Mouse (Mus musculus) forebrain, embryonic 16.5 days (tissue): Measurements from ENCODE around the gene Nectin4. TPM values are rescaled to one million over a fixed set of nuclear protein-coding genes. Genes with fewer than 3 reads are reported as not detected.

Source experiments
- ATAC-seq: fragments of 200-750 bp; cut with Nextera tagmentation; 2 replicates; pipeline ENCODE4 v1.8.0; 2017; ENCODE audit warnings: mild to moderate bottlenecking, moderate library complexity
- H3K27ac ChIP-seq: fragments of 300-500 bp; sonication (generic); 2 replicates; pipeline ENCODE4 v1.5.1; 2014; ENCODE audit warnings: low read length, control low read depth
- H3K27me3 ChIP-seq: fragments of 300-500 bp; sonication (generic); replicated peaks from 2 replicates; pipeline ENCODE4 v1.6.1; 2014; ENCODE audit warnings: low read length; ENCODE audit not compliant: control insufficient read depth, insufficient read depth
- H3K36me3 ChIP-seq: fragments of 300-500 bp; sonication (generic); 2 replicates; pipeline ENCODE4 v1.6.1; 2014; ENCODE audit not compliant: control insufficient read depth, insufficient read depth
- H3K4me1 ChIP-seq: fragments of 300-500 bp; sonication (generic); replicated peaks from 2 replicates; pipeline ENCODE4 v1.6.1; 2014; ENCODE audit warnings: low read length; ENCODE audit not compliant: control insufficient read depth, insufficient read depth
- H3K4me2 ChIP-seq: fragments of 300-500 bp; sonication (generic); 2 replicates; pipeline ENCODE4 v1.6.1; 2014; ENCODE audit warnings: mild to moderate bottlenecking, low read length, control low read depth
- H3K4me3 ChIP-seq: fragments of 300-500 bp; sonication (generic); replicated peaks from 2 replicates; pipeline ENCODE4 v1.5.1; 2014; ENCODE audit warnings: mild to moderate bottlenecking, low read length, control low read depth
- H3K9ac ChIP-seq: fragments of 300-500 bp; sonication (generic); replicated peaks from 2 replicates; pipeline ENCODE4 v1.6.1; 2014; ENCODE audit warnings: low read depth, low read length, control low read depth
- H3K9me3 ChIP-seq: fragments of 300-500 bp; sonication (generic); 2 replicates; pipeline ENCODE4 v1.6.1; 2016; ENCODE audit warnings: low read length; ENCODE audit not compliant: control insufficient read depth
- WGBS: fragments of 180-500 bp; shearing (Covaris S2); extraction: QIAGEN DNeasy Blood & Tissue Kit; methylation state at CpG from one replicate; pipeline ENCODE4 v1.1.7; 2014; 5-methylcytosine and 5-hydroxymethylcytosine counted together
- polyA plus RNA-seq: library from polyadenylated mRNA; unstranded; fragments of >200 nt; fragmentation: Nextera tagmentation; extraction: Ambion mirVana; gene quantifications from 2 replicates; pipeline ENCODE4 v1.2.1, GENCODE M21; 2015

Gene Nectin4
- polyA plus RNA-seq, 1 experiment from 2014 or later, result 1.1 TPM

DNA sequence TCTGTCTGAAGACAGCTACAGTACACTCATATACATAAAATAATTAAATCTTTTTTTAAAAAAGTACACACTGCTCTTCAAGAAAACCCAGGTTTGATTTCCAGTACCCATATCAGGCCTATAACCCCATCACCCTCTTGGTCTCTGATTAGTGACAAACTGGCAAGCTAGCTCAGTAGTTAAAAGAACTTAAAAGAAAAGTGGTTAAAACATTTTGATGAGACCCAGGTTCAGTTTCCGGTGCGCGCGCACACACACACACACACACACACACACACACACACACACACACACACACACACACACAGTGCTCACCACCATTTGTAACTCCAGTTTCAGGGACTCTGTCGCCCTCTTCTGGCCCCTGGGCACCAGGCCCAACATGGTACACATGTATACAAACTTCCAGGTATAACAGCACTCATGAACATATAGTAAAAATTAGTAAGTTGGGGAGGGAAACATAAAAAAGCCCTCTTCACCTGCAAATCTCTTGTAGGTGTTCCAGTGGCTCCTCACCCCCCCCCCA is 14.0 kb upstream of the Nectin4 start:
- H3K4me1 ChIP-seq, result peaks cover 9% of the 10 kb centered on the region
- H3K9ac ChIP-seq, result no peak overlapping the region
- no peak overlapping the region for H3K4me3 ChIP-seq
- ATAC-seq, result no peak
- 77% methylated on average over 5 of the region's 5 CpGs for WGBS
- H3K4me2 ChIP-seq, result no peak overlapping the region
- no peak overlapping the region for H3K27ac ChIP-seq
- H3K36me3 ChIP-seq, result peaks cover 8% of the 10 kb centered on the region
- H3K27me3 ChIP-seq, result no peaks in the 10 kb centered on the region
- 0 out of 2 replicates have a peak, but pooled peaks cover 2% of the 10 kb centered on the region for H3K9me3 ChIP-seq

DNA sequence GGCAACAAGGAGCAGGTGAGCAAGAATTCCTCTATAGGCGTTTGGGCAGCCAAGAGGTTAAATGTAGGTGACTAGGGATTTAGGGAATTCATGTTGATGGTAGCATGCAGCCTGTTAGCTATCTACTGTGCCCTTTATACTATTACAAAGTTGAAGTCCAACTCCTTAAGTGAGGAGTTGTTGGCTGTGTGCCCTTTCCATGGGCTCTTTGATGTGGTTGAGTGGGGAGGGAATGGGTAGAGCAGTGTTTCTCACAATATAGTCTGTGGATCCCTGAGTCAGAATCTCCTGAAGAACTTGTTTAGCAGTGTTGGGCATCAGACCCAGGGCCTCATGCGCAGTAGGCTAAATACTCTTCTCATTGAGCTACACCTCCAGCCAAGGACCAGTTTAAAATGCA is 13.1 kb upstream of the Nectin4 start:
- Histone ChIP-seq H3K27me3 (no peaks in the 10 kb centered on the region), H3K4me2 (no peak overlapping the region), H3K36me3 (peaks cover 8% of the 10 kb centered on the region), H3K9me3 (0 out of 2 replicates have a peak, but pooled peaks cover 2% of the 10 kb centered on the region), H3K9ac (no peak overlapping the region), H3K4me3 (no peak overlapping the region), H3K4me1 (peaks cover 14% of the 10 kb centered on the region), H3K27ac (no peak overlapping the region)
- 93% methylated on average over 2 of the region's 2 CpGs for WGBS
- no peak for ATAC-seq

DNA sequence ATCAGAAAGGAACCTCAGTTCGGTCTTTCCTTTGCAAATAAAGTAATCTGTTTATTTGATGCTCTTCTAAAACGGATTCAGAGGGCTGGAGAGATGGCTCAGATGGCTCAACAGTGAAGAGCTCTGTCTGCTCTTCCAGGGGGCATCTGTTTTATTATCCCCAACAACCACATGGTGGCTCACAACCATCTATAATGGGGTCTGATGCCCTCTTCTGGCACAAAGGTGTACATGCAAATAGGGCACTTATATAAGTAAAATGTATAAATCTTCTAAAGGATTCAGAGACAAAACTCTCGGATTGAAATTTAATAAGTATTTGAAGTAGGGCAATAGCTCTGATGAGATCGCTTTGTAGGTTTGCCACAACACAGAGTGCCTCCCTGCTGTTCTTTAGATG is 11.5 kb upstream of the Nectin4 start:
- Histone ChIP-seq H3K9me3 (0 out of 2 replicates have a peak, but pooled peaks cover 2% of the 10 kb centered on the region), H3K4me2 (no peak overlapping the region), H3K9ac (no peak overlapping the region), H3K27me3 (no peaks in the 10 kb centered on the region), H3K27ac (no peak overlapping the region), H3K4me3 (no peak overlapping the region), H3K36me3 (peaks cover 8% of the 10 kb centered on the region), H3K4me1 (peaks cover 16% of the 10 kb centered on the region)
- ATAC-seq, result no peak
- 72% methylated on average over 4 of the region's 4 CpGs for WGBS

DNA sequence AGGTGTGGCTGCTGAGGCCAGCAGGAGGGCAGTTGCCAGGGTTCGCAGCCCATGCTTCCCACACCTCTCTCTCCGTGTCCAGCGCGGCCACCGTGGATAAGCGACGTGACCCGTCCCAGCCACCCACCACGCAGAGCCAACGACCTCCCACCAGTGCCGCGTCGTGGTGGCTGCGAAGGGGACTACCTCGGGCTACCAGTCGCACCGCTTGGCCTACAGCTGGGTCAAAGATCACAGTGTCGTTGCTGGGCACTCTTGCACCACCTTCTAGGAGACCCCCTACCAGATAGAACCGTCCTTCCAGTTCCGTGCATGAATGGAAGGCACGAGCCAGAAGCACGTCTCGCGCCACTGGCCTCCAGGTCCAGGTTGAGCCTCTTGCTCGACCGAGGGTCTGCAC is 9.6 kb upstream of the Nectin4 start:
- H3K4me3 ChIP-seq, result peak overlapping the region; percentile 47
- peak overlapping the region; percentile 72 for H3K9ac ChIP-seq
- peaks cover 8% of the 10 kb centered on the region for H3K36me3 ChIP-seq
- 0 out of 2 replicates have a peak, but pooled peaks cover 2% of the 10 kb centered on the region for H3K9me3 ChIP-seq
- no peaks in the 10 kb centered on the region for H3K27me3 ChIP-seq
- 3% methylated on average over 26 of the region's 26 CpGs for WGBS
- peaks cover 16% of the 10 kb centered on the region for H3K4me1 ChIP-seq
- ATAC-seq, result no peak
- peak overlapping the region; percentile 78 for H3K4me2 ChIP-seq
- H3K27ac ChIP-seq, result peak overlapping the region; percentile 76

DNA sequence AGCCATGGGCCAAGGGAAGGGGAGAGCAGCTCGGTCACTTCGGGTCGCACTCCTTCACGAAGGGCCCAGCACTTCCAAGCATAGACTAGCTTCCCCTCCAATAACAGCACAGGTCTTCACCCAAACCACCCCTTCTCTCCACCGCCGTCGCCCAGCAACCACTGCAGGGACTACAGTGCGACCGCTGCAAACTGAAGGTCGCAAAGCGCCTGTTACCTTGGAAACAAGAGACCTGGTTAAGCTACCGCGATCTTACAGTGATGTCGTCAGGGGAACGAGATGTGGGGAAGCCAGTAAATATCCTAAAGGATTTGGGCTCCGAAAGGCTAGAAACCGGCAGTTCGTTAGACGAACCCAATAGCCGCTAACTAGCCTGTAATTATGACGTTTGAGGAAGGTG is 9.2 kb upstream of the Nectin4 start, which contains the start of gene Klhdc9:
TSS of gene Klhdc9 (minus strand) at position 143 of the 400 bp plus-strand sequence.
- H3K9me3 ChIP-seq, result 0 out of 2 replicates have a peak, but pooled peaks cover 2% of the 10 kb centered on the region
- ATAC-seq, result peak; percentile 96
- H3K9ac ChIP-seq, result peak within 1 kb of the TSS; percentile 72
- peaks cover 8% of the 10 kb centered on the region for H3K36me3 ChIP-seq
- peak within 1 kb of the TSS; percentile 47 for H3K4me3 ChIP-seq
- no peaks in the 10 kb centered on the region for H3K27me3 ChIP-seq
- 0% methylated on average over 21 of the region's 21 CpGs for WGBS
- H3K4me1 ChIP-seq, result peaks cover 16% of the 10 kb centered on the region
- H3K27ac ChIP-seq, result peak within 1 kb of the TSS; percentile 76
- peak within 1 kb of the TSS; percentile 78 for H3K4me2 ChIP-seq

DNA sequence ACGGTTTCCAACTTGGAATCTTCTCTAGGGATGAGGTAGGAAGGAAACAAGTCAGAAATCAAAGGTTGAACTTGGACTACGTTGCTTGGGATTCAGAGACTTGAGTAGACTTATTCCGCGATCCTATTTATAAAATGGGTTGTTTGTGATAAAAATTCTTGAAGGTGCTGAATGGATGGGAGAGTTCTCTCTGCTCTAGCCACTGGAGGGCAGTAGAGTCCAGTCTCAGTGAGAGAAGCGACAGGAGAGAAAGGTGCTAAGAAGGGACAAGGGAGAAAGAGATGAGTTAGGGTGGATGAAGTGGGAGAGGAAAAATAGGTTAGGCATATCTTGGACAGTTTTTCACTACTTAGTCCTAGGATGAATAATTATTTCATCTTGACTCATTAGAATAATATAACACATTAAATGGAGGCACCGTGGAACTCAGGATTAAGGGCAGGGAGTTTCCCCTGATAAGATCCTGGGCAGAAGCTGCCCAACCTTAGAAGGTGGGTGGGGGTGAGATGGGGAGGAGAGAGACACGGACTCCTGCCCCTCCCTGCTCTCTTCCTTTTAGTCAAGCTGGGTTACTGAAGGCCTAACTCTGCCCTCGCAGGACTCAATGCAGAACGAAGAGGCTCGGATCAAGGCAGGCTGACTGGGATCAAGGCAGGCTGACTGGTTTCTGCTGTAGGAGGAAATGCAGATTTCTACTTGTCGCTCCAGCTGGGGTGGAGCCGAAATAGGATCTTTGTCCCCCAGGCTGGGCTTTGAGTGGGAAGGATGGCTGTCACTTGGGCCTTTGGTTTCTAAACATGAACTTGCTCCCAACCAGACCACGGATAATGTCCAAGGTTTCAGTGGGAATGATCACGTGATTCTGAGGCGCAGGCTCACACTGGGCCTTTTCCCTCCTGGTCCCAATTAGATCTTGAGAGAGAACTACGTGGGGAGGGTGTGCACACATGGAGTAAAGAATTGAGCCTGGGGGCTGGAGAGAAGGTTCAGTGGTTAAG is 8.5 kb upstream of the Nectin4 start:
- WGBS, result 34% methylated on average over 16 of the region's 16 CpGs
- peak; percentile 79 for ATAC-seq
- Histone ChIP-seq H3K4me1 (peaks cover 16% of the 10 kb centered on the region), H3K9me3 (0 out of 2 replicates have a peak, but pooled peaks cover 2% of the 10 kb centered on the region), H3K4me2 (peak overlapping the region; percentile 78), H3K9ac (peak overlapping the region; percentile 72), H3K27ac (peak overlapping the region; percentile 76), H3K36me3 (peaks cover 8% of the 10 kb centered on the region), H3K4me3 (peak overlapping the region; percentile 47), H3K27me3 (no peaks in the 10 kb centered on the region)

DNA sequence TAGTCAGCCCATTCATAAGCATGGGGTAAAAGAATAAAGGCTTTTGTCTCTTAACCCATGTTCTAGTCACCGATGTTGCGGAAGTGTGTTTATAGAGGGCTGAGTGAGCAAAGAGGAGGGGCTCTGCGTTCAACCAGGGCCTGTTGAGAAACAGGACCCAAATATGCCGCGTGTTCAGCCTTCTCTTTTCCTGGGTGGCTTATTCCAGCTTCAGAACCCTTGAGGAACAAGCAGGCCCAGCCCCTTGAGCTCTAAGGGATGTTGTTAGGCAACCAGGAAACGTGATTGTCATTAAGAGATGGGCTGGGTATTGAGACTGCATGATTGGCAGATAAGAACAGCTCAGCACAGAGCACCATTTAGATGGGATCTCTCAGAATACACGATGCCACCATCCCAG is 4.0 kb upstream of the Nectin4 start:
- H3K9me3 ChIP-seq, result no peaks in the 10 kb centered on the region
- H3K9ac ChIP-seq, result no peak overlapping the region
- H3K36me3 ChIP-seq, result no peaks in the 10 kb centered on the region
- 48% methylated on average over 7 of the region's 7 CpGs for WGBS
- no peak overlapping the region for H3K27ac ChIP-seq
- no peak overlapping the region for H3K4me2 ChIP-seq
- H3K4me3 ChIP-seq, result no peak overlapping the region
- H3K4me1 ChIP-seq, result peaks cover 7% of the 10 kb centered on the region
- no peak for ATAC-seq
- H3K27me3 ChIP-seq, result no peaks in the 10 kb centered on the region

DNA sequence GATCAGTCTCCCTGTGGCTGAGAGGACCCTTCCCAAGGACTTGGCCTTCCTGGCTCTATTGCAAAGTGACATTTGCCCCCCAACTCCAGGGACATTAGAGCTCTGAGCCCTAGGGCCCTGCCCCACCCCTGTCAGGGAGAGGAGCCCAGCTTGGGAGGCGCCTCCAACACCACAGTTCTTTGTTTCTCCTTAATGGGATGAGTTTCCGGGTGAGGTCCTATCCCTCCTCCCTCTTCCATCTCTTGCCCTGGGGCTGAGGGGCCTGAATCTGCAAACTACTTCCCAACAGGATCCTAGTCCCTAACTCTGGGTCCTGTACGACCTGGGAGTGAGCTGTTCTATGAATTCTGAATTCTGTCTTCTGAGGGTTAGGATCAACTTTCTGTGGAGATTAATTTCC is 3.0 kb downstream of the Nectin4 start:
- H3K4me3 ChIP-seq, result no peak overlapping the region
- H3K27me3 ChIP-seq, result no peaks in the 10 kb centered on the region
- no peak overlapping the region for H3K9ac ChIP-seq
- H3K4me1 ChIP-seq, result no peaks in the 10 kb centered on the region
- WGBS, result 42% methylated on average over 3 of the region's 3 CpGs
- H3K4me2 ChIP-seq, result no peak overlapping the region
- H3K9me3 ChIP-seq, result no peaks in the 10 kb centered on the region
- H3K27ac ChIP-seq, result no peak overlapping the region
- no peaks in the 10 kb centered on the region for H3K36me3 ChIP-seq
- ATAC-seq, result no peak

DNA sequence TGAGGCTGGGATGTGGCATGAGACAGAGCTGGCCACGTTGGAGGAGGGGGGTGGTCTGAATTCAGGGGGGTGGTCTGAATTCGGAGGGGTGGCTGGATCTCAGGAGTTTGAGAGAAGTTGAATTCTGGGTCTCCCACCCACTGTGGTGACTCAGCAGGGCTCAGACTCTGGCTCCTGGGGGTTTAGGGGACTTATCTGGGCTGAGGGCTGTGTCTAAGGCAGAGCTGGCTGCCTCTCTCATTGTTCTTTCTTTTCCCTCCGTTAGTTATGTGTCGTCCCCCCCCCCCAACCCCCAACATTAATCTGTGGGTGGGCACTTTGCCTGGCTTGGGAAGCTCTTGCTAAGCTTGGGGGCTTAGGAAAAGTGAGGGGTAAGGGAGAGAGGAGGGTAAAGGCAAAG is 4.0 kb downstream of the Nectin4 start:
- no peaks in the 10 kb centered on the region for H3K36me3 ChIP-seq
- H3K27ac ChIP-seq, result no peak overlapping the region
- H3K4me3 ChIP-seq, result no peak overlapping the region
- 3% methylated on average over 3 of the region's 4 CpGs for WGBS
- H3K27me3 ChIP-seq, result no peaks in the 10 kb centered on the region
- no peaks in the 10 kb centered on the region for H3K4me1 ChIP-seq
- no peak overlapping the region for H3K4me2 ChIP-seq
- H3K9ac ChIP-seq, result no peak overlapping the region
- ATAC-seq, result no peak
- H3K9me3 ChIP-seq, result no peaks in the 10 kb centered on the region
